Mouse (Mus musculus): ENCODE results near the gene Cass4. TPM values are rescaled to one million over a fixed set of nuclear protein-coding genes. Genes with fewer than 3 reads are reported as not detected.

Gene Cass4
- polyA plus RNA-seq, 1 experiment from 2014 or later: 0.24 TPM

- DNase-seq (ENCODE audit: extremely low spot score, low spot score): no peak
- no peak overlapping the region for H3K27ac ChIP-seq
- no peaks in the 10 kb centered on the region for H3K36me3 ChIP-seq (replicated peaks)
- H3K4me1 ChIP-seq: peaks cover 19% of the 10 kb centered on the region
- H3K27me3 ChIP-seq (ENCODE audit: poor library complexity, severe bottlenecking): 0 out of 2 replicates have a peak, but pooled peaks cover 8% of the 10 kb centered on the region
- no peaks in the 10 kb centered on the region for H3K9me3 ChIP-seq
- H3K4me3 ChIP-seq: no peak overlapping the region
- 73% methylated on average over 7 of the region's 7 CpGs for WGBS
Measured at GRCm38 (mm10) chr2:172480296-172480695, 86.7 kb downstream of the Cass4 start.

- Histone ChIP-seq H3K4me1 (peaks cover 16% of the 10 kb centered on the region), H3K27ac (no peak overlapping the region), H3K27me3 (ENCODE audit: poor library complexity, severe bottlenecking) (0 out of 2 replicates have a peak, but pooled peaks cover 5% of the 10 kb centered on the region), H3K36me3 (replicated peaks) (no peaks in the 10 kb centered on the region), H3K9me3 (no peaks in the 10 kb centered on the region), H3K4me3 (no peak overlapping the region)
- 88% methylated on average over 16 of the region's 16 CpGs for WGBS
- DNase-seq (ENCODE audit: extremely low spot score, low spot score): no peak
Measured at GRCm38 (mm10) chr2:172481654-172482385, 88.2 kb downstream of the Cass4 start.

Other genes with a start within 250 kb of the Cass4 start
- gene Mc3r, start 145.3 kb upstream of the Cass4 start, polyA plus RNA-seq (2016; fragmentation: Nextera tagmentation; extraction: Ambion mirVana): 0.10 TPM in 1 of 2 replicates, not detected in the other
- 15.7 and 16.6 TPM in 2 replicates for gene Fam210b, start 48.2 kb upstream of the Cass4 start, polyA plus RNA-seq (2016; fragmentation: Nextera tagmentation; extraction: Ambion mirVana)
- 224 and 227 TPM in 2 replicates for gene Aurka, start 23.3 kb upstream of the Cass4 start, polyA plus RNA-seq (2016; fragmentation: Nextera tagmentation; extraction: Ambion mirVana)
- gene Cstf1, start 23.1 kb upstream of the Cass4 start, polyA plus RNA-seq (2016; fragmentation: Nextera tagmentation; extraction: Ambion mirVana): 56.0 and 57.2 TPM in 2 replicates
- 84.8 and 85.6 TPM in 2 replicates for gene Rtf2, start 46.8 kb downstream of the Cass4 start, polyA plus RNA-seq (2016; fragmentation: Nextera tagmentation; extraction: Ambion mirVana)
- 1.6 and 2.6 TPM in 2 replicates for gene Gcnt7, start 64.8 kb downstream of the Cass4 start, polyA plus RNA-seq (2016; fragmentation: Nextera tagmentation; extraction: Ambion mirVana)
- 0.50 and 0.55 TPM in 2 replicates for gene Fam209, start 78.7 kb downstream of the Cass4 start, polyA plus RNA-seq (2016; fragmentation: Nextera tagmentation; extraction: Ambion mirVana)
- 38.2 and 43.2 TPM in 2 replicates for gene Tfap2c, start 155.8 kb downstream of the Cass4 start, polyA plus RNA-seq (2016; fragmentation: Nextera tagmentation; extraction: Ambion mirVana)